Mouse (Mus musculus) gastrocnemius, adult 2 months (tissue): ENCODE results near the gene Tead1. TPM values are rescaled to one million over a fixed set of nuclear protein-coding genes. Genes with fewer than 3 reads are reported as not detected.
A peak's percentile ranks its signal among the peaks of the same experiment; 100 is the strongest.

ENCODE experiments used
- DNase-seq: peaks from one replicate; pipeline ENCODE4 v3.0.0; 2022
- H3K27ac ChIP-seq: fragments of 200-600 bp; 2 replicates; pipeline ENCODE4 v1.8.1; 2022; ENCODE audit warnings: mild to moderate bottlenecking
- H3K4me3 ChIP-seq: fragments of 200-600 bp; 2 replicates; pipeline ENCODE4 v1.8.1; 2022; ENCODE audit warnings: mild to moderate bottlenecking, moderate library complexity
- CTCF ChIP-seq: fragments of 200-600 bp; IDR thresholded peaks from 2 replicates; pipeline ENCODE4 v1.8.1; 2022; ENCODE audit warnings: antibody characterized with exemption, mild to moderate bottlenecking, moderate library complexity
- intact Hi-C: fragments of 180-260 bp; cut with DNase I; formaldehyde crosslinking; loops from one replicate; pipeline ENCODE4 v1.15.1; 2025
- long read RNA-seq, 2 experiments: library from polyadenylated mRNA; stranded (forward); transcript quantifications; one replicate each; pipeline ENCODE4 v2.0.0; 2021
- total RNA-seq, 2 experiments: library from RNA; stranded (reverse); gene quantifications; 2 replicates each; pipeline ENCODE4 v1.2.3; 2021

Gene Tead1
- 100 to 1,000 TPM; 189 to 260 TPM for total RNA-seq
- long read RNA-seq, experiment 1, partial matches to known transcripts = 1 of 41 reads
- long read RNA-seq, experiment 1, other reads (novel, unspliced or antisense) = 38 of 41 reads
- long read RNA-seq, experiment 2, partial matches to known transcripts = 0 of 26 reads
- long read RNA-seq, experiment 2, other reads (novel, unspliced or antisense) = 26 of 26 reads

DNA sequence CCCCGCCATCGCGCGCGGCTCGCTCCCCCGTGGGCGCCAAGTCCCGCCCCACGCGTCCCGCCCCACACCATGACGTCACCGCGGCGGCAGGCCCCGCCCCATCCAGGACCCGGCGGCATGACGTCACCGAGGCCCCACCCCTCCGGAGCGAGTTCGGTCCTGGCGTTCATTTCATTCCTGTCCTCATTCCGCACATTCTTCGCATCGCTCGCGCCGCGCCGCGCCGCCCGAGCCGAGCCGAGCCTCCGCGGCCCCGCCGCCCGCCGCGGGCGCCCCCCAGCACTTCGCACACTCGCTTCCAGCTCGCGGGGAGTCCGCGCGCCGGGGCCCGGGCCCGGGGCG, at the start of gene Tead1:
Tead1 (plus strand) TSS at position 148 of the 342 bp plus-strand sequence.
- intact Hi-C loops = loop anchor here (5.0 kb wide), 3 partner anchors 83 to 277 kb away; no protein-coding TSS in a partner anchor
- Histone ChIP-seq H3K27ac (peak within 1 kb of the TSS; percentile 96), H3K4me3 (peak within 1 kb of the TSS; percentile 79)
- TF ChIP-seq CTCF = no peak
- peak; percentile 96 for DNase-seq

DNA sequence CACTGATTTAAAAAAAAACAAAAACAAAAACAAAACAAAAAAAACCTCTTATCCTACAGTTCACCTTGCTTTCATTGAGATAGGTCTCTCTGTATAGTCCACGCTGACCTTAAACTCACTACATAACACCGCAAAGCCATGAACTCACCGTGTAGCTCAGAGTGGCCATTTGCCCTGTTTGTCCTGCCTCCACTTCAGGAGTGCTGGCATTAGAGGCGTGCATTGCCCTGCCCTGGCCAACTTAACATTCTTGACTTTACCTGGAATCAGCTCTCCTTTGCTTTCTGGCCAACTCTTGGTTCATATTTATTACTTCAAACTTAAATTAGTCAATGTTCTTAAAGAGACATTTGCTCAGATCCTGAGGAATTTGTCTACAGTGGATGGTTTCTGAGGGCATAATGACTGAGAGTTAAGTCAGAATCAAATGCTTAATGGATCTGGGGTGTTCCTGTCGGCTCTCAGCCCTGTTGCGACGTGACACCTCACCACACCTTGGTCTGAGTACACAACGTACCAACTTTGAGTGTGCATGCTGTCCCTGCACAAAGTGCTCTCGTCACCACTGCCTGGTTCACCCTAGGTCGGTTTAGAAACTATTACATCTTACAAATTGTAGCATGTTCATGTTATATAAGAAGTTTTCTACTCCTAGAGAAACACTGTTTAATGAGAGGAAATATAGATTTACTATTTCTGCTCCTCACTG, 44.5 kb upstream of the Tead1 start:
- no peak for DNase-seq
- H3K27ac ChIP-seq = no peak overlapping the region
- TF ChIP-seq CTCF = no peak
- intact Hi-C loops = no loop called here
- H3K4me3 ChIP-seq = no peak overlapping the region

DNA sequence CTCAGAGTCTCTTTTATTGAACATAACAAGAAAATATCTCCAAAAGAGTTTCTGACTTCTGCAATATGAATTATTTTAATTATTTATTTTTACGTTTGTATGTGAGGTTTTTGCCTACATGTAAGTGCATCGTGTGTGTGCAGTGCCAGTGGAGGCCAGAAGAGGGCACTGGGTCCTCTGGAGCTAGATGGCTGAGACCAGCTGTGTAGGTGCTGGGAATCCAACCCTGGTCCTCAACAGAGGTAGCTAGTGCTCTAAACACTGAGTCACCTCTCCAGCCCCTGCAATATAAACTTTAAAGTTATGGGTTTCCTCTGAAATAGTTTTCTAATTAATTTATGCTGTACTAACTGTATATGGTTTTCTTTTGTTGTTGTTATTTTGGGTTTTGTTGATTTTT, 43.2 kb upstream of the Tead1 start:
- no peak overlapping the region for H3K27ac ChIP-seq
- intact Hi-C loops = no loop called here
- DNase-seq = no peak
- no peak overlapping the region for H3K4me3 ChIP-seq
- 0 out of 2 replicates have a peak, but pooled peaks have one; percentile 6 for TF ChIP-seq CTCF

DNA sequence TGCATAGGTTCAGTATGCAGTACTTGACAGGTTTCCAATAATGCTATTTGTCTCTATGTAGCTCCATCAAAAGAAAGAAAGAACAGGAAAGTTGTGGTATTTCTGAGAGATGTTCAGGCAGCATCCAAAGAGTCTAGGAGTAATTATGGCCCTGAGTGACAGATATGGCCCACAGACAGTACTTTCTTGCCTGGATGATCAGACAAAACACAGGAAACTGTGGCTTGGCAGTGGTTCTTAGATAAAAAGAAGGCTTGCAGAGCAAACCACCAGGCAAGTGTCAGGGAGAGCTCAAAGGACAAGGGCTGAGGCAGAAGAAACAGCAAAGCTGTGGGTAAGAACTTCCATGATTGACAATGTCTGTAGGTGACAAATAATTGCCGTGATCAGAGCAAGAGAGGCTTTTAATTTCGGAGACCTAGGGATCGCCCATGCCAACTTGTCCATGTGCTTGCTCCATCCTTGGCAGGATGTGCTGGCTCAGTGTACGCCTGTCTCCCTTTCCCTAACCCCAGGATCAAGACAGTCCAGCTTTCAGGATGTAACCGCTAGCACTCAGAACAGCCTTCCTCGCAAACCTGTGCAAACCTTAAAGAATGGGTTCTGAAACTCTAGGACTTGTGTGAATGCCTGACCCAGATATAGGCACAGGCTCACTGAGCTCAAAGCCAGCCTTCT, 35.1 kb upstream of the Tead1 start:
- H3K4me3 ChIP-seq = no peak overlapping the region
- DNase-seq = peak; percentile 36
- intact Hi-C loops = no loop called here
- H3K27ac ChIP-seq = peak overlapping the region; percentile 31; the same call in 1 of the 2 replicates
- TF ChIP-seq CTCF = no peak

DNA sequence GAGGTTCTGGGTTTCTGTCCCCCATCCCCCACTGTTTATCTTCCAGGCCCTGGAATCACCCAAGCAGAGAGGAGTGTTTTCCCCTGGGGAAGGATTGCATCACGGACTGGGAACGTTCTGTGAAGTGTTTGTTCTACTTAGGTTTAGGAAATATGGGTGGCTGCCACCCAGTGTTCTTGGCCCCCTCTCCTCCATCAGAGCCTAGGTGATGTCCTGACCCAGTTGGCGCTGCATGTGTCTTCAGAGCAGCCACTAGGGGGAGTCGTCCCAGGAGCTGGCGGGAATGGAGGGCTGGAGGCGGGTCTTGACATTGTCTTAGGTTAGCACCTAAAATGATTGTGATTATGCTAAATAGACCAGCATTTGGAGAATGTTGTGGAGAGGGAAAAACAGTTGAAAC, 34.4 kb upstream of the Tead1 start:
- H3K27ac ChIP-seq = peak overlapping the region; percentile 31; the same call in 1 of the 2 replicates
- peak; percentile 42 for TF ChIP-seq CTCF
- intact Hi-C loops = no loop called here
- H3K4me3 ChIP-seq = no peak overlapping the region
- DNase-seq = peak; percentile 71

DNA sequence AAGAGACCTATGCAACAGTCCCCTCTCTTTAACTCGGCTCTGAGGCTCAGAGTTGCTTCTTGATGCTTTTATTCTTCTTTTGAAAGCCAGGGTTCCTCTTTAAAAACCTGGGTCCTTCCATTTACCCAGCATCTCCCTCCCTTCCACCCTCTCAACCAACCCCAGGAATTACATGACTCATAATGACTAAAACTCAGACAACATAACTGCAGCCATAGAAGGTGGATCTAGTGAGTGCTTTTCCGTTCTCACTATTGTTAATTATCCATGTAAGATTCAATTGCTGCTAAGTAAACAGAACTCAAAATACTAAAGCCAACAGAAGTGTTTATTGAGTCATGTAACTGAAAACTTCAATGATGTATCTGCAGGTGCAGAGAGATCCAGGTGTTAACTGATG, 33.4 kb upstream of the Tead1 start:
- intact Hi-C loops = no loop called here
- no peak for TF ChIP-seq CTCF
- no peak overlapping the region for H3K4me3 ChIP-seq
- no peak for DNase-seq
- H3K27ac ChIP-seq = no peak overlapping the region

DNA sequence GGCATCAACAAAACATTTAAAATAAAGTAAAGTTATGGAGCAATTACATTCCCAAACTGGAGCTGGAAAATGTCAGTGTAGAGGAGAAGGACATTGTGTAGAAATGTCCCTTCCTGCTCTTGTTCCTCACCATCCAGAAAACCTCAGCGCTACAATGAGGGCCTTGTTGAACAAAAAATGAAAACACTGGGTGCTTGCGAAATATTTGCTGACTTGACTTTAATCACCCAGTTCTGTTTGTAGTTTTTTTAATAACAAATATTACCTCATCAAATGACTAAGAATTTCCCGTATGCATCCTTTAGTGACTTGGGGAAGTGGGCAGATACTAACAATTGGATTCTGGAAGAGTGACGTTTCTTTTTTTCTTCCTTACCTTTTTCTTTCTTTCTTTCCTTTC, 31.7 kb upstream of the Tead1 start:
- Histone ChIP-seq H3K4me3 (no peak overlapping the region), H3K27ac (no peak overlapping the region)
- DNase-seq = no peak
- no peak for TF ChIP-seq CTCF
- intact Hi-C loops = no loop called here

DNA sequence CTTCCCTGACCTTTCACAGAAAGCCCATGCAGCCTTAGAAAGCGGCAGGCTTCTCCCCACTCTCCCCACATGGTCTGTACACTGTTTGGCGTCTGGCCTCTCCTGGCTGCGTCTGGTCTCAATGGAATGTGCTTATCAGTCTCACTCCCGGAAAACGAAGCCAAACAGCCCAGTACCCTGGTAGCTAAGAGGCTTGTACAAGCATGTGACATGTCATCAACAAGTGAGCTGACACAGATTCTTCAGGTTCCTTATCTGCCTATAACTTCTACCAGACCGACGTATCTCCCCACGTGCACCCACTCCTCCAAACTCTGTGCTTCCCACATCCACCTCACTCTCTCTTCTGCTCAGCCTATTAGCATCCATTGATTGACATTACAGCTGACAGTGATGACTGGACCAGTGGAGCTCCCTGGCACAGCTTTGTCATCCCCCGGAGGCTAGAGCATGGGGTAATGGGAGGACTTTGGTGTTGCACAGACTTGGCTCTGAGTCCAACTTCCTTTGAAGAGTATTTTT, 22.9 kb upstream of the Tead1 start:
- intact Hi-C loops = no loop called here
- H3K4me3 ChIP-seq = peak overlapping the region; percentile 19; the same call in 1 of the 2 replicates
- TF ChIP-seq CTCF = no peak
- H3K27ac ChIP-seq = 0 out of 2 replicates have a peak overlapping the region, but pooled peaks have one; percentile 6
- DNase-seq = peak; percentile 59

DNA sequence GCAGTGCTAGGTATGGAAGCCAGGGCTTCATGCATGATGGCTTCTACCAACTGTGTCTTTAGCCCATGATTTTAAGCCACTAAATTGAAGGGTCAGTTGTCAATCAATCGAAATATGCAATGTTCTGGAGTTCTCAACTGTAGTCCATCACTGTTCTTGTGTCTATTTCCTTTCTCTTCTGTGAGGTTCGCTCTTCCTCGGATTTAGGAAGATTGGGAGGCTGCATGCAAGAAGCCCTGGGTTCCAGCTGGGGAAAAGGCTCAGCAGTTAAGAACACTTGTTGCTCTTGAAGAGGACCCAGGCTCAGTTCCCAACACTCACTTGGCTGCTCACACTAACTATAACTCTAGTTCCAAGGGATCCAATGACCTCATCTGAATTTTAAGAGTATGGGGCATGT, 20.2 kb upstream of the Tead1 start:
- Histone ChIP-seq H3K4me3 (no peak overlapping the region), H3K27ac (no peak overlapping the region)
- no peak for DNase-seq
- no peak for TF ChIP-seq CTCF
- intact Hi-C loops = no loop called here

DNA sequence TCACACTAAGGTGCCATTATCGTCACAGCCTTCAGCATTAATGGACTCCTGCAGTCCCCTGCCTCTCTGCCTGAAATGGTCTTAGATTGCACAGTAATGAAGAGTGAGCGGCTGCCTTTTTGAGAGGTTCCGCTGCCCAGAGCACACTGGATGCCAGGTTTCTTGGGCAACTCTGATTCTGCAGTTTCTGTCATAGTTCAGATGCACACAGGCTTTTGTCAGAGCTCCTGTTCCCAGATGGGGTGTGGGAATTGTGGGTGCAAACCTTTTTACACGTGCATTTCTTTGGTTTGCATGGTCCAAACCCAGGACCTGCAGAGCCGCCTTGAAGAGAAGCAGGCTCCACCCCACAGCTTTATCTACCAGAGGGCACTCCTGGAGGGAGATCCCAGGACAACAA, 19.3 kb upstream of the Tead1 start:
- H3K4me3 ChIP-seq = no peak overlapping the region
- DNase-seq = no peak
- TF ChIP-seq CTCF = no peak
- intact Hi-C loops = no loop called here
- no peak overlapping the region for H3K27ac ChIP-seq

DNA sequence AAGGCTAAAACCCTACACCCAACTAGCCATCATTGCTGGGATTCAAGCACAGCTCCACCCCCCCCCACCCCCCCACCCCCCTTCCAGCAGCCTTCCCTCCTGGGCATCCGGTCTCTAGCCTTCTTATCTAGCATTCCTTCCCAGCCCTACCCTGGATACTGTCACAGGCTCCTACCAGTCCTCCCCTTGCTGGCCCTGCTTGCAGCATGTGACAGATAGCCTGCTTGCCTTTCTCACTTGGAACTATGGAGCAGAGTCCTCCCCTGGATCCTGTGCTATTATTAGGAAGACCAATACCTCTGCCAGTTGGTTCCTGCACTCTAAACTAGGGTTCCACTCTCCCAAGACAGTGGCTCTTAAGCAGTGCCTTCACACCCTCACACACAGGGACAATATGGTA, 18.8 kb upstream of the Tead1 start:
- TF ChIP-seq CTCF = no peak
- H3K27ac ChIP-seq = no peak overlapping the region
- no peak for DNase-seq
- intact Hi-C loops = no loop called here
- no peak overlapping the region for H3K4me3 ChIP-seq

DNA sequence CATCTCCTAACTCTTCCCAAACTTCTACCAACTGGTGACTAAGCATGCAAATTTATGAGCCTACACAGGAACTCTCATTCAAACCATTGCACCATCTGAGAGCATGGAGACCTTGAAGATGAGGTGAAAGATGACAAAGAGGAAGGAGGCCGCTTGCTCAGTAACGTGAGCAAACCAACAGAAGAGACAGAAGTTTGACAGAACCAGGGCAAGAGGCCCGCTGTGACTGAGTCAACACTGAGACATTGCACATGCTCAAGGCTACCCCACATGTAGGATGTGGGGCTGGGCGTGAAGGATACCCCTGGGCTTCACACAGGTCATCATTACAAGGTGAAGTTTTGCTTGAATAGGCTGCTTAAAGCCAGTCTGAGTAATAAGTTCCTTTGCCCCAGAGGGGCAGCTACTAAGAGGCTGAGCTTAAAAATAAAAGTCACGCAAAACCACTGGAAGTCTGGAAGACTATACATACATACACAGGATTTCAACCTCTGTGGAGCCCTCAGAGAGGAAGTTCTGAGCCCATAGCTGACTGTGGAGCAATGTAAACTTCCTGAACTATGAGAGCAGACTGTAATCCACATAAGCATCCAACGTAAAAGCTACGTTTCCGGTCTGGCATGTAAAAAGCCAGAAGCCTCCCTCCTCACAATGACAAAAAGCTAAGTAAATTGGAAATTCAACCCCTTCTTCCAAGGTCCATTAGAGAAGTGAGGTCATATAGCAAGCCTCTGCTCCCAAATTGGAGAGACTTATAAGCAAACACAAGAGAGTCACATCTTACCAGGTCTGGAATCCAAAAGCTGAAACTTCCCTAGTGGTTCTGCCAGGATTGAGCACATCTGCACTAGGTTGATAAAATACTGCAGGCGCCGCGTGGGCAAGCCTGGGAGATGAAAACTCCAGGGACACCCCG, 16.5 kb upstream of the Tead1 start:
- Histone ChIP-seq H3K27ac (peak overlapping the region; percentile 70), H3K4me3 (peak overlapping the region; percentile 46)
- no peak for DNase-seq
- TF ChIP-seq CTCF = no peak
- intact Hi-C loops = no loop called here
